Mouse (Mus musculus): ENCODE results near the gene Cfap100.
A peak's percentile ranks its signal among the peaks of the same experiment; 100 is the strongest.

Cfap100 gene

GRCm38 (mm10) chr6:90457421-90457820 is 28.8 kb upstream of the Cfap100 start:
- no peak for DNase-seq (ENCODE audit: low read depth)

GRCm38 (mm10) chr6:90453751-90454150 is 25.2 kb upstream of the Cfap100 start:
- no peak for DNase-seq (ENCODE audit: low read depth)

GRCm38 (mm10) chr6:90452603-90453002 is 24.0 kb upstream of the Cfap100 start:
- no peak for DNase-seq (ENCODE audit: low read depth)

GRCm38 (mm10) chr6:90451512-90451911 is 22.9 kb upstream of the Cfap100 start:
- DNase-seq (ENCODE audit: low read depth) = no peak

GRCm38 (mm10) chr6:90450697-90451096 is 22.1 kb upstream of the Cfap100 start:
- DNase-seq (ENCODE audit: low read depth) = no peak

- peak; percentile 61 for DNase-seq (ENCODE audit: low read depth)
These were observed 21.6 kb upstream of the Cfap100 start for GRCm38 (mm10) chr6:90450179-90450578.

- DNase-seq (ENCODE audit: low read depth) = no peak
These were observed 18.3 kb upstream of the Cfap100 start for GRCm38 (mm10) chr6:90446883-90447282.

- DNase-seq (ENCODE audit: low read depth) = no peak
These were observed 8.4 kb upstream of the Cfap100 start for GRCm38 (mm10) chr6:90437041-90437440.

GRCm38 (mm10) chr6:90436192-90436907 is 7.8 kb upstream of the Cfap100 start:
- no peak for DNase-seq (ENCODE audit: low read depth)

- peak; percentile 45 for DNase-seq (ENCODE audit: low read depth)
These were observed 6.6 kb upstream of the Cfap100 start for GRCm38 (mm10) chr6:90435195-90435618.

- no peak for DNase-seq (ENCODE audit: low read depth)
These were observed 6.1 kb upstream of the Cfap100 start for GRCm38 (mm10) chr6:90434687-90435086.

GRCm38 (mm10) chr6:90431487-90431886 is 2.9 kb upstream of the Cfap100 start:
- no peak for DNase-seq (ENCODE audit: low read depth)

- DNase-seq (ENCODE audit: low read depth) = no peak
These were observed 1.3 kb upstream of the Cfap100 start for GRCm38 (mm10) chr6:90429911-90430310.

GRCm38 (mm10) chr6:90426003-90426402 is 2.6 kb downstream of the Cfap100 start:
- no peak for DNase-seq (ENCODE audit: low read depth)

- DNase-seq (ENCODE audit: low read depth) = no peak
These were observed 3.2 kb downstream of the Cfap100 start for GRCm38 (mm10) chr6:90425361-90425760.

- peak; percentile 64 for DNase-seq (ENCODE audit: low read depth)
These were observed 6.0 kb downstream of the Cfap100 start for GRCm38 (mm10) chr6:90422565-90422964.

GRCm38 (mm10) chr6:90411926-90412325 is 16.7 kb downstream of the Cfap100 start:
- no peak for DNase-seq (ENCODE audit: low read depth)

- no peak for DNase-seq (ENCODE audit: low read depth)
These were observed 17.6 kb downstream of the Cfap100 start for GRCm38 (mm10) chr6:90410972-90411371.

- DNase-seq (ENCODE audit: low read depth) = no peak
These were observed 20.0 kb downstream of the Cfap100 start for GRCm38 (mm10) chr6:90408632-90409031.

GRCm38 (mm10) chr6:90397291-90397690 is 31.3 kb downstream of the Cfap100 start:
- DNase-seq (ENCODE audit: low read depth) = no peak

GRCm38 (mm10) chr6:90395751-90396150 is 32.8 kb downstream of the Cfap100 start:
- no peak for DNase-seq (ENCODE audit: low read depth)

- no peak for DNase-seq (ENCODE audit: low read depth)
These were observed 34.6 kb downstream of the Cfap100 start for GRCm38 (mm10) chr6:90393948-90394347.

GRCm38 (mm10) chr6:90390629-90391028 is 38.0 kb downstream of the Cfap100 start:
- peak; percentile 5 for DNase-seq (ENCODE audit: low read depth)

- DNase-seq (ENCODE audit: low read depth) = no peak
These were observed 47.1 kb downstream of the Cfap100 start for GRCm38 (mm10) chr6:90381465-90381864.

Measured in 416B (cell line).